Mouse (Mus musculus) forebrain, embryonic 15.5 days (tissue): ENCODE results near the gene Tmem41b. TPM values are rescaled to one million over a fixed set of nuclear protein-coding genes. Genes with fewer than 3 reads are reported as not detected.

Experiments
- ATAC-seq: fragments of 200-750 bp; cut with Nextera tagmentation; replicated peaks from 2 replicates; pipeline ENCODE4 v1.8.0; 2017; ENCODE audit warnings: mild to moderate bottlenecking, moderate TSS enrichment, moderate library complexity
- H3K27ac ChIP-seq: fragments of 300-500 bp; sonication (generic); replicated peaks from 2 replicates; pipeline ENCODE4 v1.5.1; 2015; ENCODE audit warnings: mild to moderate bottlenecking, inconsistent platforms
- H3K27me3 ChIP-seq: fragments of 300-500 bp; sonication (generic); 2 replicates; pipeline ENCODE4 v1.6.1; 2015; ENCODE audit warnings: inconsistent platforms
- H3K36me3 ChIP-seq: fragments of 300-500 bp; sonication (generic); 2 replicates; pipeline ENCODE4 v1.6.1; 2015; ENCODE audit warnings: mild to moderate bottlenecking, inconsistent platforms
- H3K4me1 ChIP-seq: fragments of 300-500 bp; sonication (generic); 2 replicates; pipeline ENCODE4 v1.6.1; 2015; ENCODE audit warnings: inconsistent platforms
- H3K4me2 ChIP-seq: fragments of 300-500 bp; sonication (generic); replicated peaks from 2 replicates; pipeline ENCODE4 v1.6.1; 2015; ENCODE audit warnings: mild to moderate bottlenecking, inconsistent platforms
- H3K4me3 ChIP-seq: fragments of 300-500 bp; sonication (generic); 2 replicates; pipeline ENCODE4 v1.5.1; 2015; ENCODE audit warnings: mild to moderate bottlenecking, inconsistent platforms
- H3K9ac ChIP-seq: fragments of 300-500 bp; sonication (generic); replicated peaks from 2 replicates; pipeline ENCODE4 v1.6.1; 2015; ENCODE audit warnings: mild to moderate bottlenecking, inconsistent platforms
- H3K9me3 ChIP-seq: fragments of 300-500 bp; sonication (generic); 2 replicates; pipeline ENCODE4 v1.6.1; 2016; ENCODE audit warnings: inconsistent platforms
- WGBS: fragments of 180-500 bp; shearing (Covaris S2); methylation state at CpG from one replicate; pipeline ENCODE4 v1.1.7; 2015; ENCODE audit warnings: mixed read lengths; 5-methylcytosine and 5-hydroxymethylcytosine counted together
- polyA plus RNA-seq: library from polyadenylated mRNA; unstranded; fragments of >200 nt; fragmentation: Nextera tagmentation; extraction: Ambion mirVana; gene quantifications from 2 replicates; pipeline ENCODE4 v1.2.1, GENCODE M21; 2015

Gene Tmem41b
- polyA plus RNA-seq, 1 experiment from 2014 or later, result 65.1 TPM

DNA sequence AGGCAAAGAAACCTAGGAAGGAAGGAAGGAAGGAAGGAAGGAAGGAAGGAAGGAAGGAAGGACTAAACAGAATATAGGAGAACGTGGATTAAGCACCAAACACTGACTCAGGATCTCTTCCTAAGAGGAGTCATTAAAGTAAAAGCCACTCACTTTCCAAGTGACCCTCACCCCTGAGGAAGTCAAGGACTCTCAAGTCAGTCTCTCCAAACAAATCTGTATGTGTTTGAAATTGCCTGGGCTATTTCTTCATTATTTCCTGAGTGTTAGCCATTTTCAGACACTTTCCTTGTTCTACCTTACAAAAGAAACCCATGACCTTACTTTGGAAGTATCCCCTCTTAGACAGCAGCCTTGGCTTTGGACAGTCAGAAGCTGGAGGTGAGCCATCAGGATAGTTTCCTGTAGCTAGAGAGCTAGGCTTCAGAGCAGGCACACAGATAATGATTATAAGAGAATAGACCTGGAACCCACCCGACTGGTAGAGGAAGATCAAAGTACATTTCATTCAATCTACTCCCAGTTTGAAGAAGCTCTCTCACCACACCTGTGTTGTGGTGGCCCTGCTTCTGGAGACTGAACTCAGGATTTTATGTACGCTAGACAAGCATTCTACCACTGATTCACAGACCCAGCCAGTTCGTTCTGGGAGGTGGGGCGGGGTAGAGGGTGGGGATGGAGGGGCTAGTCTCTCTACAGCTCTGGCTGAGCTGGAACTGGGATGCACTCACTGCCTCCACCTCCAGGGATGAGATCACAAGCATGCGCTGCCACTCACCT is 31.9 kb downstream of the Tmem41b start:
- Histone ChIP-seq H3K9me3 (no peaks in the 10 kb centered on the region), H3K4me2 (no peak overlapping the region), H3K36me3 (no peaks in the 10 kb centered on the region), H3K4me1 (peaks cover 48% of the 10 kb centered on the region), H3K9ac (no peak overlapping the region), H3K4me3 (no peak overlapping the region), H3K27ac (no peak overlapping the region), H3K27me3 (no peaks in the 10 kb centered on the region)
- ATAC-seq, result no peak
- whole genome bisulfite sequencing, result 76% methylated on average over 6 of the region's 6 CpGs

DNA sequence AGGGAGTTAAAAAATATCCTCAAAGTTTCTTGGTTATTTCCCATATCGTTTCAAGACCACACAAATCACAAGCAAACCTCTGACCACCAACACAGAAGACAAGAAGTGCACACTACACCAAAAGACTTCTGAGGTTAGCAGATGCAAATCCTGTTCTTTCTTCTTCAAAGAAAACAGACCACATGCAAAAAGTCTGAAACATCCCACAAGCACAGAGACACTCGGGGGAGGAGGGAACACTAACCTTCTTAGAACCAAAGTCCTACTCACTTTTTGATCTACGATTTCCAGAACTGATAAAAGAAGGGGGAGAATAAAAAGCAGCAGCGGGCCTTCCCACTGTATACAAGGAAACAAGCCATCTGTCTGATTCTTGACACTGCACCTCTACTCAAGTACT is 35.4 kb downstream of the Tmem41b start:
- H3K4me2 ChIP-seq, result no peak overlapping the region
- WGBS, result 79% methylated on average over 4 of the region's 4 CpGs
- H3K4me3 ChIP-seq, result no peak overlapping the region
- H3K36me3 ChIP-seq, result no peaks in the 10 kb centered on the region
- H3K9me3 ChIP-seq, result no peaks in the 10 kb centered on the region
- H3K27ac ChIP-seq, result no peak overlapping the region
- H3K4me1 ChIP-seq, result peaks cover 22% of the 10 kb centered on the region
- H3K9ac ChIP-seq, result no peak overlapping the region
- no peaks in the 10 kb centered on the region for H3K27me3 ChIP-seq
- no peak for ATAC-seq

DNA sequence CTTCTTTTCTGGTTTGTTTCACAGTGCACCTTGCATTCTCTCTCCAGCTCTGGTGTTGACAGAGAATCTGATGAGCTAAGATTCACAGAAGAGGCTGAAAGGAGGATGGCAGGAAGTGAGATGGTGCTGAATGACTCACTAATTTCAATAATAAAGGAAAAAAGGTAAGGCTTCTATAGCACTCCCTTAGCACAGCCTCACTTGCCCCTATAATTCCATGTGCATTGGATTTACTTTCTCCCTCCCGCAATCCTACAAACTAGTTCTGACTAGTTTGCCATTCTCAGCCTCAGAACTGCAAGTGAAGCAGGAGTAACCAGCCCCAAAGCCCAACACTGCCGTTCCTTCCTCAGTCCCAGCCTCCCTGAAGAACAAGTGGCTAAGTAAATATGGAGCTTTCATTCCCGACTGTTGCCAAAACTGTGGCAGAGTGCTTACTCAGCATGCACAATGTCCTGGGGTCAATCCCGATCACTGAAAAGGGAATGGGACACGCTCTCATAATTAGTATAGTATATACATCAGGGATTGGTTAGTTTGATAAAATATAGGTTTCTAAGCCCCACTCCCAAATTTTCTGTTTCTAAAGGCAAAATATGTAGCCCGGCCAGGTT is 42.2 kb downstream of the Tmem41b start:
- Histone ChIP-seq H3K4me3 (no peak overlapping the region), H3K27me3 (no peaks in the 10 kb centered on the region), H3K36me3 (no peaks in the 10 kb centered on the region), H3K9ac (no peak overlapping the region), H3K27ac (no peak overlapping the region; the same call in 1 of the 2 replicates), H3K9me3 (no peaks in the 10 kb centered on the region), H3K4me2 (no peak overlapping the region), H3K4me1 (peaks cover 10% of the 10 kb centered on the region)
- ATAC-seq, result no peak
- 66% methylated on average over 6 of the region's 6 CpGs for WGBS

DNA sequence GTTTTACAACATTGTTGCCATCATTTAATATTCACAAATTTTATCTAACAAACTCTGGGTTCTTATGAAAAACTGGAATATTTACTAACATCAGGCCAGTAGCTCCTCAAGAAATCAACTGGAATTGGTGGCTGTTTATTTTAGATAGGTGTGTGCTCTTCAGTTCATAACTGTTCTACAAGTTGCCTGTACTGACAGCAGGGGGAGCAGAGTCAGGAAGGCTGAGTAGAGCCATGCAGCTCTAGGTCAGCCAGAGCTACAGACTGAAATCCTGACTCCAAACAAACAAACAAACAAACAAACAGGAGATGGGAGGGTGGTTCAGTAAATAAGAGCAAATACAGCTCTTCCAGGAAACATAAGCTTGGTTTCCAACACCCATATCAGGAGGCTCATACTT is 57.1 kb downstream of the Tmem41b start:
- no peak for ATAC-seq
- Histone ChIP-seq H3K9ac (no peak overlapping the region), H3K4me3 (no peak overlapping the region), H3K27ac (no peak overlapping the region), H3K27me3 (no peaks in the 10 kb centered on the region), H3K4me2 (no peak overlapping the region), H3K4me1 (no peaks in the 10 kb centered on the region), H3K36me3 (peaks cover 49% of the 10 kb centered on the region), H3K9me3 (no peaks in the 10 kb centered on the region)

DNA sequence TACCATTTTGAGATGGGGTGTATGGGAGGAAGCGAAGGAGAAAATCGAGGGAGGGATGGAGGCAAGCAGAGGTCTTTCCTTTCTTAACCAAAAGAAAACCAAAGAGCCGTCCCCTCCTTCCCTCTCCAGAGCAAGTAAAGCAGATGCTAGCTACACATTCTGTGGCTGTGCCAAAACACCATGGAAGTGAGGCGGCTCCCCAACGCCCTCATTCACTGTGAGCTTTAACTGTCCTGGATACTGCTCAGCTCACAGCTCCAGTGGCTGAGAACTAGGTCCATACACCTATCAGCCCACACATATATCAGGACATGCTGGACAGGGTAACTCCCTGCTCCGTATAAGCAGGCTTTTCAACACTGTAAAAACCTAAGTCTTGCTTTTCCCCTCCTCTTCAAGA is 58.4 kb downstream of the Tmem41b start:
- Histone ChIP-seq H3K27ac (no peak overlapping the region), H3K9me3 (no peaks in the 10 kb centered on the region), H3K27me3 (no peaks in the 10 kb centered on the region), H3K4me1 (no peaks in the 10 kb centered on the region), H3K36me3 (peaks cover 37% of the 10 kb centered on the region), H3K9ac (no peak overlapping the region), H3K4me2 (no peak overlapping the region), H3K4me3 (no peak overlapping the region)
- ATAC-seq, result no peak
- 79% methylated on average over 6 of the region's 6 CpGs for WGBS

DNA sequence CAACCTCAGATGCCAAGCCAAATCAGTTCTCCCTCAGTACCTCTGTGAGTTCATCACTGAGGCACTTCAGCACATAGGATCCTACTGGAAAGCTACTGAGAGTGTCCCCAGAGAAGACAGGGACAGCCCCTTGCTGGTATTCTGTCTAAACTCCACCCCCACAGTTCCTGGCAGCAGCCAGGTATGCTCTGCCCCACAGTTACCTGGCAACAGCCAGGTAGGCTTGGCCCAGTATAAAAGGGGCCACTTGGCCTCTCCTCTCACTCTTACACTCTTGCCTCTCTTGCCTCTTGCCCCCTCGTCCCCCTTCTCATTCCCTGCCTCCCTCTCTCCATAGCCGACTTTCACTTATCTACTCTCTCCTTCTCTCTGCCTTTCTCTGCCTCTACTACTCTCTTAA is 61.8 kb downstream of the Tmem41b start:
- no peaks in the 10 kb centered on the region for H3K9me3 ChIP-seq
- H3K9ac ChIP-seq, result no peak overlapping the region
- H3K4me2 ChIP-seq, result no peak overlapping the region
- 61% methylated on average over 2 of the region's 2 CpGs for WGBS
- H3K4me3 ChIP-seq, result no peak overlapping the region
- H3K27ac ChIP-seq, result no peak overlapping the region
- H3K36me3 ChIP-seq, result peaks cover 40% of the 10 kb centered on the region
- no peaks in the 10 kb centered on the region for H3K4me1 ChIP-seq
- ATAC-seq, result no peak
- no peaks in the 10 kb centered on the region for H3K27me3 ChIP-seq

DNA sequence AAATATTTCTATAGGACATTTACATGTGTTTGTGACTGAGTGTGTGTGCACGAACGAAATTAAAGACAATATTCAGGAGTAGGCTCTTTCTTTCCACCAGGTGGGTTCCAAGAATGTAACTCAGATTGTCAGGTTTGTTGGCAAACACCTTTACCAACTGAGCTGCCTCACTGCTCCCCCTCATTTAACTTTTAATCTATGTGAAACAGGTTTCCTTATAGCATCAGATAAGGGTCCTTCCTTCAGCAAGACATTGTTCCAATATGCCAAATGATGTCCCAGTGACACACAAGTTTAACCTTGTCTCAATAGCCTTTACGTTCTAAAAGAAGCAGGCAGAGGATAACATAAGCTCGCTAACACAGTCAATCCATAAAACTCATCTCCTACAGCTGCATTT is 63.8 kb downstream of the Tmem41b start:
- H3K36me3 ChIP-seq, result peaks cover 55% of the 10 kb centered on the region
- no peak overlapping the region for H3K27ac ChIP-seq
- no peak for ATAC-seq
- H3K27me3 ChIP-seq, result no peaks in the 10 kb centered on the region
- no peaks in the 10 kb centered on the region for H3K9me3 ChIP-seq
- no peak overlapping the region for H3K4me3 ChIP-seq
- 92% methylated on average over 4 of the region's 4 CpGs for WGBS
- H3K9ac ChIP-seq, result no peak overlapping the region
- no peak overlapping the region for H3K4me2 ChIP-seq
- no peaks in the 10 kb centered on the region for H3K4me1 ChIP-seq

Other genes with a start within 250 kb of the Tmem41b start
- 91.7 and 95.2 TPM in 2 replicates for gene Tmem9b, start 234.1 kb downstream of the Tmem41b start, polyA plus RNA-seq
- 6.1 and 6.4 TPM in 2 replicates for gene Nrip3, start 204.9 kb downstream of the Tmem41b start, polyA plus RNA-seq
- gene Scube2, start 121.2 kb downstream of the Tmem41b start, polyA plus RNA-seq, result 0.79 and 0.92 TPM in 2 replicates
- gene Dennd5a, start 26.5 kb downstream of the Tmem41b start, polyA plus RNA-seq, result 47.3 and 54.1 TPM in 2 replicates
- gene Ipo7, start 31.3 kb upstream of the Tmem41b start, polyA plus RNA-seq, result 46.4 and 46.9 TPM in 2 replicates
- gene Zfp143, start 74.3 kb upstream of the Tmem41b start, polyA plus RNA-seq, result 23.3 and 25.0 TPM in 2 replicates
- 12.3 and 14.1 TPM in 2 replicates for gene Wee1, start 135.1 kb upstream of the Tmem41b start, polyA plus RNA-seq
- 10.4 and 11.1 TPM in 2 replicates for gene Swap70, start 234.8 kb upstream of the Tmem41b start, polyA plus RNA-seq